Mouse (Mus musculus): Measurements from ENCODE around the gene Wdr4.

- TF ChIP-seq CTCF (IDR thresholded peaks at IDR 0.05; ENCODE audit: low read depth) (no peak), EP300 (optimal IDR thresholded peaks at IDR 0.05) (no peak)
Measured at GRCm38 (mm10) chr17:31565141-31566056, 45.6 kb upstream of the Wdr4 start.
